Comparison of ENCODE assay signal across 9 mouse cellular contexts in genomic region chr7:102099760-102100661, GRCm38 (mm10). TPM values are rescaled to one million over a fixed set of nuclear protein-coding genes. Genes with fewer than 3 reads are reported as not detected.
DNase-seq lines count a peak whose midpoint lies in the region; ATAC-seq and TF ChIP-seq lines count a peak whose summit lies in the region.
"Had no signal": no experiment of that assay in that cellular context is flagged by ENCODE, and none has a peak within 500 bp of the region (broad histone marks: within the 10 kb centered on the region; RNA-seq: fewer than 3 reads in every experiment).

No protein-coding gene starts in this region.

- ATAC-seq in granulocyte monocyte progenitor cell, adult 5-6 weeks (replicated peaks; ENCODE audit: poor library complexity, severe bottlenecking), result peak; percentile 90
- peak; percentile 62 for ATAC-seq in intestine, postnatal 0 days
- peak; percentile 85 for ATAC-seq in lung, embryonic 14.5 days (ENCODE audit: insufficient read depth)
- ATAC-seq in neutrophil, adult 5-6 weeks (ENCODE audit: extremely low read depth, insufficient number of reproducible peaks, low FRiP score, poor library complexity, severe bottlenecking), result peak; percentile 71

- no peak for TF ChIP-seq CTCF in intestine, postnatal 0 days (IDR thresholded peaks at IDR 0.05; ENCODE audit: low read depth)
- TF ChIP-seq CTCF in lung, embryonic 14.5 days (IDR thresholded peaks at IDR 0.05; ENCODE audit: low read depth), result no peak

- H3K9ac ChIP-seq in intestine, postnatal 0 days (ENCODE audit: low read depth, low read length), result peak overlapping the region; percentile 38; the same call in 1 of the 2 replicates
- H3K9ac ChIP-seq in lung, embryonic 14.5 days, result peak overlapping the region; percentile 33

- no peaks in the 10 kb centered on the region for H3K9me3 ChIP-seq in intestine, postnatal 0 days (ENCODE audit: control insufficient read depth)
- no peaks in the 10 kb centered on the region for H3K9me3 ChIP-seq in lung, embryonic 14.5 days (ENCODE audit: low read depth, low read length)

- peak overlapping the region; percentile 32 for H3K4me3 ChIP-seq in intestine, postnatal 0 days (ENCODE audit: low read depth, low read length)
- peak overlapping the region; percentile 24 for H3K4me3 ChIP-seq in lung, embryonic 14.5 days (ENCODE audit: low read depth, low read length)

- no peaks in the 10 kb centered on the region for H3K27me3 ChIP-seq in intestine, postnatal 0 days (replicated peaks; ENCODE audit: control insufficient read depth, insufficient read depth, low read length)
- no peaks in the 10 kb centered on the region for H3K27me3 ChIP-seq in lung, embryonic 14.5 days (ENCODE audit: insufficient read depth, low read length)

- peak; percentile 56 for DNase-seq in gastrocnemius, postnatal 25 days
- DNase-seq in gastrocnemius, postnatal 4 days (ENCODE audit: low spot score in 2 of 2), result no peak
- peak; percentile 72 for DNase-seq in lung, embryonic 14.5 days
- DNase-seq in frontal cortex, adult 2 months (ENCODE audit: extremely low spot score in 1 of 2, low spot score in 1 of 2), result no peak
- no peak for DNase-seq in ovary, postnatal 36 days (ENCODE audit: low spot score)

- H3K4me2 ChIP-seq in intestine, postnatal 0 days (replicated peaks; ENCODE audit: low read depth), result peak overlapping the region; percentile 77
- H3K4me2 ChIP-seq in lung, embryonic 14.5 days, result peak overlapping the region; percentile 69

- H3K27ac ChIP-seq in intestine, postnatal 0 days (ENCODE audit: low read depth, low read length), result no peak overlapping the region
- no peak overlapping the region for H3K27ac ChIP-seq in lung, embryonic 14.5 days (ENCODE audit: low read depth)

- H3K4me1 ChIP-seq in intestine, postnatal 0 days (replicated peaks; ENCODE audit: control insufficient read depth, insufficient read depth, low read length), result no peaks in the 10 kb centered on the region; the same call in 1 of the 2 replicates
- H3K4me1 ChIP-seq in lung, embryonic 14.5 days (ENCODE audit: insufficient read depth), result peaks cover 8% of the 10 kb centered on the region; the same call in 1 of the 2 replicates

- WGBS in intestine, postnatal 0 days, result 6% methylated on average over 30 of the region's 30 CpGs
- whole genome bisulfite sequencing in lung, embryonic 14.5 days, result 4% methylated on average over 30 of the region's 30 CpGs

- no peaks in the 10 kb centered on the region for H3K36me3 ChIP-seq in intestine, postnatal 0 days (ENCODE audit: control insufficient read depth, insufficient read depth)
- H3K36me3 ChIP-seq in lung, embryonic 14.5 days (ENCODE audit: insufficient read depth), result no peaks in the 10 kb centered on the region

RNA-seq across cellular contexts. Expression of gene Art1, which starts 1.5 kb away (rescaled TPM):
- total RNA-seq in gastrocnemius, postnatal 25 days (2021), result 100 to 1,000 TPM; 383 to 418 TPM
- total RNA-seq in gastrocnemius, postnatal 4 days (2021), result 100 to 1,000 TPM; 223 to 276 TPM
- not detected in 2 replicates for total RNA-seq in granulocyte monocyte progenitor cell, adult 5-6 weeks (2014; fragmentation: Nextera tagmentation)
- 0.67 TPM in 1 of 2 replicates, not detected in the other for total RNA-seq in granulocyte monocyte progenitor cell, adult 5-6 weeks (2017)
- 0.13 TPM in 1 of 2 replicates, not detected in the other for polyA plus RNA-seq in intestine, postnatal 0 days (2015; fragmentation: Nextera tagmentation; extraction: Ambion mirVana)
- 0.50 and 0.65 TPM in 2 replicates for polyA plus RNA-seq in lung, embryonic 14.5 days (2014; fragmentation: Nextera tagmentation; extraction: Ambion mirVana)
- not detected in 2 replicates for total RNA-seq in neutrophil, adult 5-6 weeks (2017)
- 0.12 and 0.13 TPM in 2 replicates for polyA plus RNA-seq in frontal cortex, adult 2 months (2012; rRNA removed)

RNA-seq across cellular contexts. Expression of gene Art5, which starts 9.3 kb away (rescaled TPM):
- 10 to 100 TPM; 10.2 to 10.3 TPM for total RNA-seq in gastrocnemius, postnatal 25 days (2021)
- total RNA-seq in gastrocnemius, postnatal 4 days (2021), result 10 to 100 TPM in 1 of 2 experiments, 1 to 10 TPM in 1; 8.8 to 13.6 TPM
- total RNA-seq in granulocyte monocyte progenitor cell, adult 5-6 weeks (2014; fragmentation: Nextera tagmentation), result 1.9 TPM in 1 of 2 replicates, not detected in the other
- not detected in 2 replicates for total RNA-seq in granulocyte monocyte progenitor cell, adult 5-6 weeks (2017)
- polyA plus RNA-seq in intestine, postnatal 0 days (2015; fragmentation: Nextera tagmentation; extraction: Ambion mirVana), result 0.09 and 0.20 TPM in 2 replicates
- polyA plus RNA-seq in lung, embryonic 14.5 days (2014; fragmentation: Nextera tagmentation; extraction: Ambion mirVana), result 1.1 and 1.2 TPM in 2 replicates
- 0.49 and 2.2 TPM in 2 replicates for total RNA-seq in neutrophil, adult 5-6 weeks (2017)
- 0.34 and 0.50 TPM in 2 replicates for polyA plus RNA-seq in frontal cortex, adult 2 months (2012; rRNA removed)
- polyA plus RNA-seq: C2C12 had no signal

RNA-seq across cellular contexts. Expression of gene Chrna10, which starts 16.6 kb away (rescaled TPM):
- not detected for total RNA-seq in gastrocnemius, postnatal 25 days (2021)
- not detected for total RNA-seq in gastrocnemius, postnatal 4 days (2021)
- not detected in 2 replicates for total RNA-seq in granulocyte monocyte progenitor cell, adult 5-6 weeks (2014; fragmentation: Nextera tagmentation)
- not detected in 2 replicates for total RNA-seq in granulocyte monocyte progenitor cell, adult 5-6 weeks (2017)
- not detected in 2 replicates for polyA plus RNA-seq in intestine, postnatal 0 days (2015; fragmentation: Nextera tagmentation; extraction: Ambion mirVana)
- polyA plus RNA-seq in lung, embryonic 14.5 days (2014; fragmentation: Nextera tagmentation; extraction: Ambion mirVana), result not detected in 2 replicates
- total RNA-seq in neutrophil, adult 5-6 weeks (2017), result 0.35 TPM in 1 of 2 replicates, not detected in the other
- 8.6 and 10.8 TPM in 2 replicates for polyA plus RNA-seq in frontal cortex, adult 2 months (2012; rRNA removed)

RNA-seq across cellular contexts. Expression of gene Trpc2, which starts 17.1 kb away (rescaled TPM):
- 1 to 10 TPM in 1 of 2 experiments, under 1 TPM in 1; 0.43 to 1.1 TPM for total RNA-seq in gastrocnemius, postnatal 25 days (2021)
- under 1 TPM; 0.29 to 0.93 TPM for total RNA-seq in gastrocnemius, postnatal 4 days (2021)
- not detected in 2 replicates for total RNA-seq in granulocyte monocyte progenitor cell, adult 5-6 weeks (2014; fragmentation: Nextera tagmentation)
- total RNA-seq in granulocyte monocyte progenitor cell, adult 5-6 weeks (2017), result not detected in 2 replicates
- 0.05 TPM in 1 of 2 replicates, not detected in the other for polyA plus RNA-seq in intestine, postnatal 0 days (2015; fragmentation: Nextera tagmentation; extraction: Ambion mirVana)
- polyA plus RNA-seq in lung, embryonic 14.5 days (2014; fragmentation: Nextera tagmentation; extraction: Ambion mirVana), result not detected in 2 replicates
- total RNA-seq in neutrophil, adult 5-6 weeks (2017), result 0.49 and 2.0 TPM in 2 replicates
- polyA plus RNA-seq in frontal cortex, adult 2 months (2012; rRNA removed), result 1.8 and 2.0 TPM in 2 replicates
- polyA plus RNA-seq: C2C12 had no signal

RNA-seq across cellular contexts. Expression of gene Xntrpc, which starts 34.5 kb away (rescaled TPM):
- total RNA-seq in gastrocnemius, postnatal 25 days (2021), result under 1 TPM in 1 of 2 experiments, not detected in 1; 0.80 TPM
- 1 to 10 TPM; 1.4 to 2.6 TPM for total RNA-seq in gastrocnemius, postnatal 4 days (2021)
- 1.8 and 3.4 TPM in 2 replicates for total RNA-seq in granulocyte monocyte progenitor cell, adult 5-6 weeks (2014; fragmentation: Nextera tagmentation)
- 1.5 and 2.3 TPM in 2 replicates for total RNA-seq in granulocyte monocyte progenitor cell, adult 5-6 weeks (2017)
- polyA plus RNA-seq in intestine, postnatal 0 days (2015; fragmentation: Nextera tagmentation; extraction: Ambion mirVana), result 0.16 TPM in 1 of 2 replicates, not detected in the other
- polyA plus RNA-seq in lung, embryonic 14.5 days (2014; fragmentation: Nextera tagmentation; extraction: Ambion mirVana), result 1.0 and 1.2 TPM in 2 replicates
- total RNA-seq in neutrophil, adult 5-6 weeks (2017), result 0.47 and 3.4 TPM in 2 replicates
- polyA plus RNA-seq in frontal cortex, adult 2 months (2012; rRNA removed), result 3.9 and 4.3 TPM in 2 replicates

Comparison
In these comparisons a context has a peak if more than half of its experiments do, and no peak if none do; other contexts are left out.
1. DNase-seq: peak in gastrocnemius, postnatal 25 days (single experiment) and lung, embryonic 14.5 days (single experiment); none in gastrocnemius, postnatal 4 days (0 of 2), frontal cortex, adult 2 months (0 of 2) and ovary, postnatal 36 days (single experiment).
2. RNA of gene Art1, which starts 1.5 kb away (total RNA-seq): 383 to 418 TPM in gastrocnemius, postnatal 25 days and 223 to 276 TPM in gastrocnemius, postnatal 4 days; 0.67 TPM in granulocyte monocyte progenitor cell, adult 5-6 weeks and not detected in neutrophil, adult 5-6 weeks; every median in the first group is over 100 times any median in the second.
3. Peak in every context shown above with its lines, with median percentiles within 50 percentile points of each other: ATAC-seq.